Mouse (Mus musculus) liver, postnatal 0 days (tissue): ENCODE results near the gene Zfp410.

Experiments used
- CTCF ChIP-seq: sonication (generic); IDR thresholded peaks from 2 replicates; pipeline ENCODE4 v1.5.1; 2016; ENCODE audit warnings: antibody characterized with exemption, low read depth
- EP300 ChIP-seq: IDR thresholded peaks from 2 replicates; pipeline ENCODE4 v1.6.1; 2016; ENCODE audit warnings: antibody characterized with exemption, low read depth, mild to moderate bottlenecking

GRCm38 (mm10) chr12:84365137-84365536, 48.5 kb downstream of the Zfp410 start:
- TF ChIP-seq CTCF (no peak), EP300 (no peak)
